Mouse (Mus musculus) G1E (cell line): ENCODE measurements at regions not wholly inside any gene's neighbourhood (a gene's known extent, or its start where the extent isn't known, plus 50 kb on each side); places are given as distances from the start of the nearest gene placed in this dataset.

Experiments used
- CTCF ChIP-seq: IDR thresholded peaks from 2 replicates; pipeline ENCODE4 v1.5.1; 2012; ENCODE audit warnings: low read depth, low read length, inconsistent platforms, mixed read lengths
- GATA1 ChIP-seq: IDR thresholded peaks from 2 replicates; pipeline ENCODE4 v1.6.1; 2012; ENCODE audit warnings: borderline replicate concordance, low read length, inconsistent platforms, mixed read lengths
- POLR2AphosphoS5 ChIP-seq: IDR thresholded peaks from 2 replicates; pipeline ENCODE4 v1.6.1; 2012; ENCODE audit warnings: low read depth, low read length, inconsistent platforms; ENCODE audit not compliant: insufficient replicate concordance
- TAL1 ChIP-seq: conservative IDR thresholded peaks from 2 replicates; pipeline ENCODE4 v1.6.1; 2012; ENCODE audit warnings: low read depth, low read length, inconsistent platforms, mixed read lengths

DNA sequence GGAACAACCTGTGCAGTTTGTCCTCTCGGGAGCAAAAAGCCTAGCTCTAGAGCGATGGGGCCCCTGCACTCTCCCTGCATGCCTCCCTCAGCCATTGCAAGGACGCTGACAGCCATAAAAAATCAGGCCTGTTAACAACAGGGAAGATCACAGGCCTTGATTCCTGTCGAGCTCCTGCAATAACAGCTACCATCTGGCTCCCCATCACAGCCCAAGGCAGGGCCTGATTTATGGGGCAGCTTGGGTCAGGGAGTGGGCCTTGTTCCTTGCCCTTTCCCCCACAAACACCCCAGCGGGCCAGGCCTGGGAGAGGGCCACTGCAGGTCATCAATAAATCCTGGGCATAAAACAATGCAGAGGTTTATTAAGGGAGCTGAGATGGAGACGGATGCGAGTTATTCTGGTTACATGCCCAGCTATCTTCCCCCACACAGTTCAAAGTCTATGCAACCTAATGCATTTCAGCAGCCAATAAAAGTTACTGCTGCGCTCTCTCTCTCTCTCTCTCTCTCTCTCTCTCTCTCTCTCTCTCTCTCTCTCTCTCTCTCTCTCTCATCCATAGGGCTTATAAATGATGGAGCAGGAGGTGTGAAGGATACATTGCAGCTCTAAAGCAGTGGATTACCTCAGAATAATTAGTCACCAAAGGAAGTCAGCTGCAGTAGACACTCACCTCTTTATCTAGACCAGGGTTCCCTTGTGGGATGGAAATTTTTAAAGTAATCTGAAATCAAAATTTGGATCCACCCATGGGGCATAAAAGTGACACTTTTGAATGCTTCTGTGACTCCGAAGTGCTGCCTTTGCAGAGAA lies 136.9 kb downstream of the Hsd17b3 start:
- TF ChIP-seq CTCF = no peak
- TF ChIP-seq POLR2AphosphoS5 = no peak
- TF ChIP-seq GATA1 = no peak
- TF ChIP-seq TAL1 = no peak
